Mouse (Mus musculus) cerebellum, adult 2 months (tissue): Measurements from ENCODE around the gene Klhl15. TPM values are rescaled to one million over a fixed set of nuclear protein-coding genes. Genes with fewer than 3 reads are reported as not detected.
"Not testable (repeated sequence)": the region's sequence is repeated elsewhere in the genome, so short reads cannot be mapped to it uniquely, and the experiment has no call there.

Source experiments
- DNase-seq, 2 experiments: peaks; one replicate each; pipeline ENCODE4 v3.0.0; 2021
- H3K27ac ChIP-seq: fragments of 200-500 bp; 2 replicates; pipeline ENCODE4 v1.5.1; 2012; ENCODE audit warnings: low read length, control low read depth, inconsistent platforms; ENCODE audit not compliant: insufficient read depth
- H3K27me3 ChIP-seq: fragments of 200-500 bp; 2 replicates; pipeline ENCODE4 v1.6.1; 2012; ENCODE audit warnings: inconsistent platforms, mild to moderate bottlenecking, low read length, moderate library complexity; ENCODE audit not compliant: control insufficient read depth, insufficient read depth
- H3K4me1 ChIP-seq: fragments of 200-500 bp; 2 replicates; pipeline ENCODE4 v1.6.1; 2011; ENCODE audit warnings: low read length; ENCODE audit not compliant: control insufficient read depth, insufficient read depth
- H3K4me3 ChIP-seq: fragments of 200-500 bp; replicated peaks from 2 replicates; pipeline ENCODE3; 2011; ENCODE audit warnings: mild to moderate bottlenecking, low read depth, low read length, control low read depth; ENCODE audit not compliant: insufficient read depth
- CTCF ChIP-seq: fragments of 200-500 bp; IDR thresholded peaks from 2 replicates; pipeline ENCODE4 v1.5.1; 2011; ENCODE audit warnings: low read depth, mild to moderate bottlenecking, control low read depth, low read length, moderate library complexity, borderline replicate concordance; ENCODE audit not compliant: insufficient read depth
- POLR2A ChIP-seq: fragments of 200-500 bp; IDR thresholded peaks from 2 replicates; pipeline ENCODE4 v1.6.1; 2011; ENCODE audit warnings: low read length, control low read depth, borderline replicate concordance; ENCODE audit not compliant: insufficient read depth
- WGBS: fragments of 180-500 bp; shearing (Covaris S2); methylation state at CpG from one replicate; pipeline ENCODE4 v1.1.7; 2018; 5-methylcytosine and 5-hydroxymethylcytosine counted together
- polyA plus RNA-seq: library from polyadenylated mRNA; depleted of rRNA; stranded (reverse); fragments of >200 nt; gene quantifications from 2 replicates; pipeline ENCODE4 v1.2.3, GENCODE M21; 2012; rRNA removed

The Klhl15 gene
- 8.4 and 9.2 TPM in 2 replicates for polyA plus RNA-seq

DNA sequence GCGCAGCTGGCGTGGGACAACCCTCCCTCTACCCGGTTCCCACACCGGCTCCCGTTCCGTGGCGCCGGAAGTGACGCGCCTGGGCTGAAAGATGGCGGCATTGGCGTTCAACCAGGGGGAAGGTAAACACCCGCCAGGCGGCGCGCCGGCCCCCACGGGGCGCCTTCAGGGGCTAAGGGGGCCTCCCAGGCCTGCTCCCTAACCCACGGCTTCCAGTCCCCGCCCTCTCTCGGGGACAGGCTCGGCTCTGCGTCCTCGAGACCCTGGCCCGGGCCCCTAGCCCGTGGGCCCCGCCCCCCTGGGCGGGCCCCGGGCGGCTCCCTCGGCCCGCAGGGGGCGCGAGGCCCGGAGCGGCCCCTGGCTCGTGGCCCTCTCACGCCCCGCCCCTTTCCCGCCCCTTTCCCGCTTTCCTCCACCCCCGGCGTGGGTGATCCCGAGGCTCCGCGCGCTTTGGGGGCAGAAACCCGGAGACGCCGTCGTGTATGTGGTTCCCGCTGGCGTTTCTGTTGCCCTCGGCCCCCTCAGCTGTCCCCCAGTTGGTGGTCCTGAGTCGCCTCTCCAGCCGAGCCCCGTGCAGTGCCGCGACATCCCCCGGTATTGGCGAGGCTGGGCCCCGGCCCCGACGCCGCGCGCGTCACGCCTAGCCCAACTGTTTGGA lies at the start of gene Klhl15:
Gene Klhl15 (plus strand): TSS at position 68 of the 658 bp plus-strand sequence.
- Histone ChIP-seq H3K27me3 (no peaks in the 10 kb centered on the region), H3K4me3 (peak within 1 kb of the TSS; percentile 79), H3K4me1 (no peaks in the 10 kb centered on the region), H3K27ac (peak within 1 kb of the TSS; percentile 95)
- WGBS: 2% methylated on average over 46 of the region's 70 CpGs
- DNase-seq: peak; percentile 77 to 85
- TF ChIP-seq CTCF: no peak
- TF ChIP-seq POLR2A: peak; percentile 49; the same call in 1 of the 2 replicates

GRCm38 (mm10) chrX:94185156-94185555 lies 49.2 kb upstream of the Klhl15 start:
- WGBS: 11% methylated on average over 1 of the region's 1 CpGs
- DNase-seq: no peak
- no peaks in the 10 kb centered on the region for H3K4me1 ChIP-seq
- no peak overlapping the region for H3K27ac ChIP-seq
- H3K4me3 ChIP-seq: no peak overlapping the region
- no peaks in the 10 kb centered on the region for H3K27me3 ChIP-seq
- no peak for TF ChIP-seq POLR2A
- TF ChIP-seq CTCF: no peak

DNA sequence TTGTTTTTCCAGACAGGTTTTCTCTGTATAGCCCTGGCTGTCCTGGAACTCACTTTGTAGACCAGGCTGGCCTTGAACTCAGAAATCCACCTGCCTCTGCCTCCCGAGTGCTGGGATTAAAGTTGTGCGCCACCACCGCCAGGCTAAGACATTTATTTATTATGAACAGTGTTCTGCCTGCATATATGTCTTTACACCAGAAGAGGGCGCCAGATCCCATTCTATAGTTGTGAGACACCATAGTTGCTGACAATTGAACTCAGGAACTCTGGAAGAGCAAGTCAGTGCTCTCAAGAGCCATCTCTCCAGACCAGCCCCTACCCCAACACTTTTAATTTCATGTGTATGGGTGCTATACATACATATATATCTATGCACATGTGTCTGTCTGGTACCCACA lies 40.5 kb upstream of the Klhl15 start:
- not testable (repeated sequence) for H3K27me3 ChIP-seq, H3K27ac ChIP-seq, H3K4me1 ChIP-seq, H3K4me3 ChIP-seq
- whole genome bisulfite sequencing: 56% methylated on average over 4 of the region's 4 CpGs
- TF ChIP-seq CTCF: 0 out of 2 replicates have a peak, but pooled peaks have one; percentile 16
- peak in 1 of 2 experiments; percentile 3 for DNase-seq

DNA sequence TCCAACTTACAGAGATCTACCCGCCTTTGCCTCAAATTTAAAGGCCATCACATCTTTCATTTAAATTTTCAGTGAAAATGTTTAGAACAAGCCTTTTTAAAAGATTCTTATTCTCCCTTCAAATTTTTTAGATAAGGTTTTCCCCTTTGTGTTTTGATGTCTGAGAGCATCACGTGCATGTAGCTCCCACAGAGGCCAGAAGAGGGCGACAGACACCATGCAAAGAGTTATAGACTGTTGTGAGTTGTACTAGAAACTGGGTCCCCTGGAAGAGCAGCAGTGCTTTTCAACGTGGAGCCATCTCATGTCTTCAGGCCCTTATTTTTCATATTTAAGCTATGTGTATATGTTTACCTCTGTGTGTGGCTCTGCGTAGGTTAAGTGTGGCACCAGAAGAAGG lies 36.6 kb upstream of the Klhl15 start:
- DNase-seq: peak in 1 of 2 experiments; percentile 61
- 84% methylated on average over 5 of the region's 5 CpGs for WGBS
- Histone ChIP-seq H3K4me3 (no peak overlapping the region), H3K27ac (no peak overlapping the region), H3K27me3 (no peaks in the 10 kb centered on the region), H3K4me1 (no peaks in the 10 kb centered on the region)
- TF ChIP-seq CTCF (no peak), POLR2A (no peak)

DNA sequence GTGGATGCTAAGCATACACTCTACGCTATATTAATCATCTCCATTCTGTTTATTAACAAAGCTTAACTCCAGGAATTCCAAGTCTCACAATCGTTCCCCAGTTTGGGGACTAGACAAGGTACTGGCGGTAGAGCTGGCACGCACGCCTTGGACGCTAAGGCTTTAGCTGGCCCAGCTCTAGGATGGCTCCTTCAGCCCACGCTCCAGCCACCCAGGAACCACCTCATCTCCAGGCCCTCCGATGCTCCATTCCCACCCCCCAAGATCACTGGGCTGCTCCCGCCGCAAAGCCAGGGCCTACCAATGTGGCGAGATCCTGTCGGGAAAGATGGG lies 22.2 kb upstream of the Klhl15 start:
- Histone ChIP-seq H3K27me3 (no peaks in the 10 kb centered on the region), H3K27ac (peak overlapping the region; percentile 32; the same call in 1 of the 2 replicates), H3K4me3 (peak overlapping the region; percentile 99), H3K4me1 (no peaks in the 10 kb centered on the region)
- no peak for DNase-seq
- WGBS: 0% methylated on average over 12 of the region's 12 CpGs
- 0 out of 2 replicates have a peak, but pooled peaks have one; percentile 26 for TF ChIP-seq POLR2A
- no peak for TF ChIP-seq CTCF

DNA sequence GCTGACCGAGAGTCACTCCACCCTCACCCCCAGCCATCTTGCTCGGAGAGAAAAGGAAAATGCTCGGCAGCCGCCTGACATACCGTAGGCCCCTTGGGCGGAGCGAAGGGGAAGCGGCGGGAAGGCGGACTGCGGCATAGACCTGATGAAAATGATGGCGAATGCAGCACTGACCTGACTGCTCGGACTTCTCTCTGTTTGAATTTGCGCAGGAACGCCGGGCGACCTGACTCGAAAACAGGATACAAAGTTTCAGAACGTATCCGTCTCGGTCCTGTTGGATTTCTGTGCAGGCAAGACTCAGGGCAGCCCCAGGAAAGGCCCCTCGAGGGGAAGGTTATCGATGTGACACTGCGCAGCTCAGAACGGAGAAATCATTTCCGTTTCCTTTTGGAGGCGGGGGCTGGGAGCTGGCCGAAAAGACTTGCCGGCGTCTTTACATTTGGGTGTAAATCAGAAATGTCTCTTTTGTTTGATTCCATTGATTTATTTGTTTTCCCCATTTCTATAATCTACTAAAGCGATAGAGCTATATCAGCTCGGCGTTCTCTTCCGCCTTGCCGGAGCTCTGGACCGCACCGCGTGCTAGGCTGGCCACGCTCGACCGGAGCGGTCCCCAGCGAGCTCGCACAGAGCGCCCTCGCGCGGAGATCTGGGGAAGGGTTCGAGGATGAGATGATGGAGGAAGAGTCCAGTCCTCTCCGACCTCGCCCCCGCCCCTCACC lies 21.6 kb upstream of the Klhl15 start, which contains the start of gene Eif2s3x:
Gene Eif2s3x (minus strand): TSS at position 266 of the 725 bp plus-strand sequence.
- Histone ChIP-seq H3K4me1 (no peaks in the 10 kb centered on the region), H3K27me3 (no peaks in the 10 kb centered on the region), H3K4me3 (peak within 1 kb of the TSS; percentile 99), H3K27ac (peak within 1 kb of the TSS; percentile 95)
- TF ChIP-seq POLR2A (peak; percentile 41; the same call in 1 of the 2 replicates), CTCF (peak; percentile 61)
- WGBS: under 1% methylated on average over 52 of the region's 52 CpGs
- peak; percentile 86 to 95 for DNase-seq

DNA sequence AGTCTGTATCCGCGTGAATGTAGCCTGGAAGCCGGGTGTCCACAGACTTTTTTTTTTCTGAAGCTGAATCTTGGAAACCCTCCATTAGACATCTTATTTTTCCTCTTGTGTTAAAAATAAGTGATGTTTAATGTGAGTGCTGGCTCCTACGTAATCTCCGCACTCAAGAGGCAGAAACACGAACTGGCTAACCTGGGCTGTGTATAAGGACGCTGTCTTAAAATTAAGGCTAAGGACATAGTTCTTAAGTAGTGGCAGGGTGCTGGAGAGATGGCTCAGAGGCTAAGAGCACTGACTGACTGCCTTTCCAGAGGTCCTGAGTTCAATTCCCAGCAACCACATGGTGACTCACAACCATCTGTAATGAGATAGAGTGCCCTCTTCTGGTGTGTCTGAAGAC lies 21.0 kb upstream of the Klhl15 start:
- H3K4me1 ChIP-seq: no peaks in the 10 kb centered on the region
- H3K27ac ChIP-seq: peak overlapping the region; percentile 39; the same call in 1 of the 2 replicates
- TF ChIP-seq CTCF (no peak), POLR2A (no peak)
- no peaks in the 10 kb centered on the region for H3K27me3 ChIP-seq
- DNase-seq: no peak
- WGBS: 2% methylated on average over 7 of the region's 7 CpGs
- H3K4me3 ChIP-seq: peak overlapping the region; percentile 99

DNA sequence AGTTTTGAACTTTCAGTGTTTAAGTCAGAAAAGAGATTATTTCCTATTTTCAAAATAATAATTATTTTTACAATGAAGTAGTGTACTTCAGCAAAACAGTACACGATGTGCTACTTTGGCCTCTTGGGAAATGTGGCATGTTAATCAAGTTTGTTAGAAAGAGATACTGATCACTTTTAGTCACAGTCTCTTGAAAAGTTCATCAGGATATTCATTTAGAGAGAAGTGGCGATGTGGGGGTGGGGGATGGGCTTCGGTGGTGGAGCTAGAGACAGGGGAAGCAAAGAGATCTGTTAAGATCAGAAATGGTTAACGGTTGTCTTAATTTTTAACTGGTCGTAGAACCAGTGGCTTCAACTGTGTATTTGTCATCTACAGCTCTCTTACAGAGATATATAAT lies 967 bp upstream of the Klhl15 start:
- H3K4me3 ChIP-seq: no peak overlapping the region
- no peaks in the 10 kb centered on the region for H3K27me3 ChIP-seq
- TF ChIP-seq CTCF (no peak), POLR2A (no peak)
- no peaks in the 10 kb centered on the region for H3K4me1 ChIP-seq
- no peak for DNase-seq
- H3K27ac ChIP-seq: no peak overlapping the region
- WGBS: 34% methylated on average over 5 of the region's 5 CpGs
